Mouse (Mus musculus) neural tube, embryonic 13.5 days (tissue): ENCODE measurements around the gene 1700017D01Rik. TPM values are rescaled to one million over a fixed set of nuclear protein-coding genes. Genes with fewer than 3 reads are reported as not detected.

ENCODE experiments used
- polyA plus RNA-seq: library from polyadenylated mRNA; unstranded; fragments of >200 nt; fragmentation: Nextera tagmentation; extraction: Ambion mirVana; gene quantifications from 2 replicates; pipeline ENCODE4 v1.2.1, GENCODE M21; 2015

The 1700017D01Rik gene
- polyA plus RNA-seq, 1 experiment from 2014 or later: not detected

Other genes starting within 250 kb of the 1700017D01Rik start
- gene Tmem109, start 248.9 kb downstream of the 1700017D01Rik start, polyA plus RNA-seq: 39.5 and 41.9 TPM in 2 replicates
- 37.3 and 41.7 TPM in 2 replicates for gene Prpf19, start 235.6 kb downstream of the 1700017D01Rik start, polyA plus RNA-seq
- not detected in 2 replicates for gene Zp1, start 210.2 kb downstream of the 1700017D01Rik start, polyA plus RNA-seq
- not detected in 2 replicates for gene Ptgdr2, start 193.7 kb downstream of the 1700017D01Rik start, polyA plus RNA-seq
- 14.6 and 15.3 TPM in 2 replicates for gene Ccdc86, start 181.6 kb downstream of the 1700017D01Rik start, polyA plus RNA-seq
- gene Ms4a10, start 156.2 kb downstream of the 1700017D01Rik start, polyA plus RNA-seq: not detected in 2 replicates
- not detected in 2 replicates for gene Ms4a15, start 137.6 kb downstream of the 1700017D01Rik start, polyA plus RNA-seq
- not detected in 2 replicates for gene Ms4a18, start 112.8 kb downstream of the 1700017D01Rik start, polyA plus RNA-seq
- gene Ms4a8a, start 49.8 kb downstream of the 1700017D01Rik start, polyA plus RNA-seq: not detected in 2 replicates
- gene 1700025F22Rik, start 34.4 kb upstream of the 1700017D01Rik start, polyA plus RNA-seq: not detected in 2 replicates
- not detected in 2 replicates for gene Ms4a13, start 65.9 kb upstream of the 1700017D01Rik start, polyA plus RNA-seq
- gene Ms4a12, start 101.6 kb upstream of the 1700017D01Rik start, polyA plus RNA-seq: not detected in 2 replicates
- not detected in 2 replicates for gene Ms4a1, start 135.4 kb upstream of the 1700017D01Rik start, polyA plus RNA-seq
- not detected in 2 replicates for gene Ms4a5, start 153.0 kb upstream of the 1700017D01Rik start, polyA plus RNA-seq
- gene Ms4a14, start 183.6 kb upstream of the 1700017D01Rik start, polyA plus RNA-seq: 0.08 TPM in 1 of 2 replicates, not detected in the other
- 3.9 and 4.3 TPM in 2 replicates for gene Ms4a7, start 205.3 kb upstream of the 1700017D01Rik start, polyA plus RNA-seq
- 3.2 and 3.6 TPM in 2 replicates for gene Ms4a4a, start 244.6 kb upstream of the 1700017D01Rik start, polyA plus RNA-seq